Mouse (Mus musculus) 3134 (cell line): ENCODE measurements around the gene Minpp1.

Experiments used
- DNase-seq: peaks from one replicate; pipeline ENCODE4 v3.0.0-alpha.2; 2011; ENCODE audit warnings: low spot score; ENCODE audit not compliant: insufficient read length; ENCODE audit errors: extremely low read depth

Gene Minpp1

GRCm38 (mm10) chr19:32523769-32524515 is 38.4 kb downstream of the Minpp1 start:
- DNase-seq = no peak

DNA sequence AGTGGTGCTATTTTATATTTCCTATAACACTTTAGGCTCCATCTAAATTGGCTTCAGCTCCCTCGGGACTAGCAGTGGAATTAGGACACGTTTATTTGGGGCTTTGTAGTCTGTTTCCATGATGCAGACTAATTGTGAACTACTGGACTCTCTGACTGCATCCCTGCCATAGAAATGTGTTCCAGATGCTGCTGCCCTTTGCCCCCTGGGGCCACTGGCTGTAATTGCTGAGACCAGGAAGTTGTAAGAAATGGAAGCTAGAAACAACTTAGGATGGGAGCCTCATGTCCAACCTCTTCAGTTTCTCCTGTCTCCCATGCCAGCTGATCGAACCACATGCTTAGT is 38.9 kb downstream of the Minpp1 start:
- DNase-seq = no peak

DNA sequence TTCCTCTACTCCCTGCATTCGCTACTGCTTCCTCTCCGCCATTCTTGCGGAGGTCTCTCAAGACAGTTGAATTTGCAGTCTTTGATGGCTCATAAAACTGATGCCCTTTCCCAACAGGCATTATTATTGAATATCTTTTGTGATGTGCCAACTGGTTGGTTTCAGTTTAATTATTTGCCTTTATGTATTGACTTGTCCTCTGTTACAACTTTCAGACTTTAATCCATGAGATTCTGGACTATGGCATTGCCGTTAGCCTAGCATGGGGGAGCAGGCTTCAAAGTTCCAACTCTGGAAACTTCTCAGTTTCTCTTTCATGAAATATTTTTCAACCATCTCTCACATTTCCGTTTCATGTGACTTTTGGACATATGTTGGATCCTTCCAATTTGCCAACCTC is 41.6 kb downstream of the Minpp1 start:
- DNase-seq = no peak

DNA sequence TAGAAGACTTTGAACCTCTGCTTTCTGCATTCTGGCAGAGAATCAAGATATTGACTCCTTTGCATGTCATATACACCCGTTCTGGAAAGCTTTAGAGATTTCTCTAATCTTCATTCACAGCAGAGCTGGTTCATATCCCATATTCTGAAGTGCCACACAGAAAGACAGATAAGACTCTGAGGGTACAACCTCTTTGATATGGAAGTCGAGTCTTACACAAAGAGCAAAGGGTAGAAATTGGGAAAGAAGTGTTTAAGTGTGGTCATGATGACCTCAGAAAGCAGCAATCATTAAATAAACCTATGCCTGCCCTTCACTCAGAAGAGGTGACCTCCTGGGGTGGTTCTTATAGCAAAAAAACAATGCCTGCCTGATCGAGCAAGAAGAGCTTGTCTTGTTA is 43.2 kb downstream of the Minpp1 start:
- no peak for DNase-seq

- DNase-seq = no peak
Observed at GRCm38 (mm10) chr19:32529252-32529942, 43.8 kb downstream of the Minpp1 start.

DNA sequence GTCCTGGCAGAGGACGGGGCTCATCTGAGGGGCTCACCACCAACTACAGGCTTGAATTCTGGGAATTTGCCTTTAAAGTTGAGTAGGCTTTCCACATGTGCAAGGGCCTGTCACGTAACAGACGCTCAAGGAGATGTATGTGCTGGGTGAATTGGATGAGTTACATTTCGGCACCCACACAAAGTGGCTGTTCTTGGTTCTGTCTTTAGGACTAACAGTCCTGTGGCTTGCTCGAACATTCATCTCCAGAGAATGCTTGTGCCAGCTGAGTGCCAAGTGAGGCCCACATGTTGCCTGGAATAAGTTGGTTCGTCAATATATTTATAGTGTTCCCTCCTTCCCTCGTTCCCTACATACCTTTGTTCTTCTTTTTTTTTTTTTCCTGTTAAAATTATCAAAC is 44.7 kb downstream of the Minpp1 start:
- no peak for DNase-seq

GRCm38 (mm10) chr19:32532331-32532730 is 46.8 kb downstream of the Minpp1 start:
- no peak for DNase-seq

DNA sequence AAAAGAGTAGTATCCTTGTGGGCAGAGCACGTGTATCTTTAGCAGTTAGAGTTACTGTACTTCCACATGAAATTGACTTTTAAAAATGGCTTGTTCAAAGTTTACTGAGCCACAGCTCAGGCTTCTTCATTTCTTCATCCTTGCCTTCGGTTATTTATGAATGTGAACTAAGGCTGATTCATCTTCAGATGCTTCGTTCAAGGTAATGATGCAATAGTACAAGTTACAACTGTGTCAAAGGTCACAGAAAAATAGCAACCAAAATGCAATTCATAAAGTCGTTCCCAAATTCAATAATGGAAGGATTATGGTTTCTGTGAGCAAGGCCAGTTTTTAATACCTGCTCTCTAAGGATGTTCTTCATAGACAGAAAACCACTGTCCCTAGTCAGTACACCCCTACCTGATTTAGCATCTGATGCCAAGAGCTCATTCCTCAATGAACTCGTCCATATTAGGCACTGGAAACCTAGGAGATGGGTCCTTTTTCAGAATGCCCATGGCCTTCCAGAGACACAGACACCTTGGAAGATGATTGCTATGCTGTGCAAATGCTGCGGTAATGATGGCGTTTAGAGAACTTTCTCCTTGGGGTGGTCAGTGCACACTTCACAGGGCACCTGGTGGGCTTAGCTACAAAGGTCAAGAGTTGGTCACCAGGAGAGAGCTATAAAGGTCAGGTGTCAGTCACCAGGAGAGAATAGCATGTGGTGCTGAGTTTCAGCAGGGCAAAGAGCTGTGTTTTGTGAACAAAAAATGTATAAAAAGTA is 47.4 kb downstream of the Minpp1 start:
- no peak for DNase-seq

GRCm38 (mm10) chr19:32534887-32535286 is 49.3 kb downstream of the Minpp1 start:
- no peak for DNase-seq

GRCm38 (mm10) chr19:32542784-32543490 is 57.4 kb downstream of the Minpp1 start:
- no peak for DNase-seq

DNA sequence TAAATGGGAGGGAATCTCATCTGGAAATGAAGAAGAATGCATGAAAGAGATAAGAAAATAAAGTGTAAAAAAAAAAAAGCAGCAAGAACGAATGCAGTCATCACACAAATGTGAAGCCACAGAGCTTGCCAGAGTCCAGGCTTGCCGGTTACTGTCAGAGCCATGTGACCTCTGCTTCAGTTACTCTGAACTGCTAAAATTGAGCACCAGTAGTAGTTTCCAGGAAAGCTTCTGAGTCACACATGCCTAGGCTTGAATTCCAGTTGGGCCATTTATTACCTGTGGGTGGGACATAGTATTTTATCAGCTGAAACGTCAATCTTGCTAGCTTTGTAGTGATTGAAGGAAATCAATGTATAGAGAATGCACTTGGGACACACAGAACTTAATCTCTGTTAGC is 61.8 kb downstream of the Minpp1 start:
- DNase-seq = no peak

DNA sequence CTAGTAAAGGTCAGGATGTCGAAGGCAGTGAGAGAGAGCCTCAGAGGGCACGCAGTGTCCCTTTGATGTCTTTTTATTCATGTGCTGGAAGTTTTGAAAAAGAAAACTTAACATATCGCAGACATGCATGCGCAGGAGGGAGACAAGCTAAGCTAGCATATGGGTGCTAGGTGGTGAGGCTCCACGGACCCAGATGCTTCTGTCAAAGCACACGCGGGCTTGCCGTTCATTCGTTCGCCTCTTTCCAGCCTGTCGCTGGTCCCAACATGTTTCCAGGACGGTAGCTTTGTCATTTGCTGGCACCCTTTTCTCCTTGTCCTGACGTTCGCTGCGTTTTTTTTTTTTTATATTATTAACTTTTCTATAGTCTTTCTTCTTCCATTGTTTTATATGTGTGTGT is 62.6 kb downstream of the Minpp1 start:
- DNase-seq = no peak

DNA sequence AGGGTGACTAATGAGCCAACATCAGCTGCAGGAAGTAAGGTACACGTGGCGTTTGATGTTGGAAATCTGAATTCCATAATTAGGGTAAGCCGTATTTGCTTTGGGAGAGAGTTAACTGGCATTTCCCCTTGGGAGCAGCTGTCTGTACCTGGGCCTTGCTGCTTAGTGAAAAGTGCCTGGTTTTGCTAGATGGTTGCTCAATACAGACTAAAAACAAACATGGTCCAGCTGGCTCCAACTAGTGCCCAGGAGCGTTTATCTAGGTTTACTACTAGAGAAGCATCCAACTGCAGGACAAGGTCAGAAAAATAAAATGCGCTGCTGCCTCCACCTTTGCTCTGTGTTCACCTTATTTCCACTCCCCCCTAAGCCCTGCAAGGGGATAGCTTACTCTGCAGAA is 64.9 kb downstream of the Minpp1 start:
- DNase-seq = no peak

- no peak for DNase-seq
Observed at GRCm38 (mm10) chr19:32551442-32551841, 65.9 kb downstream of the Minpp1 start.

- no peak for DNase-seq
Observed at GRCm38 (mm10) chr19:32552106-32552505, 66.5 kb downstream of the Minpp1 start.

- DNase-seq = no peak
Observed at GRCm38 (mm10) chr19:32553310-32553709, 67.7 kb downstream of the Minpp1 start.

- DNase-seq = no peak
Observed at GRCm38 (mm10) chr19:32555257-32555656, 69.7 kb downstream of the Minpp1 start.
